Mouse (Mus musculus) B cell, adult 2 months (primary cell): ENCODE data around the gene Gmppb.

Experiments used
- DNase-seq, 2 experiments: peaks; one replicate each; pipeline ENCODE4 v3.0.0; 2022

Gene Gmppb

GRCm38 (mm10) chr9:108051184-108051930 lies 2.3 kb downstream of the Gmppb start:
- no peak for DNase-seq

GRCm38 (mm10) chr9:108051931-108052220 lies 2.8 kb downstream of the Gmppb start:
- DNase-seq: no peak

- no peak for DNase-seq
Observed at GRCm38 (mm10) chr9:108052411-108052810, 3.4 kb downstream of the Gmppb start.

- DNase-seq: peak; percentile 96 to 98
Observed at GRCm38 (mm10) chr9:108052885-108053664, 4.0 kb downstream of the Gmppb start, which contains the start of gene Amigo3. Gene Amigo3 (plus strand): TSS chr9:108053159.

- DNase-seq: no peak
Observed at GRCm38 (mm10) chr9:108053665-108054225, 4.7 kb downstream of the Gmppb start.

GRCm38 (mm10) chr9:108054331-108055040 lies 5.4 kb downstream of the Gmppb start:
- DNase-seq: no peak

- no peak for DNase-seq
Observed at GRCm38 (mm10) chr9:108055061-108055460, 6.0 kb downstream of the Gmppb start.

- DNase-seq: no peak
Observed at GRCm38 (mm10) chr9:108055661-108056237, 6.7 kb downstream of the Gmppb start.

GRCm38 (mm10) chr9:108056361-108057261 lies 7.6 kb downstream of the Gmppb start:
- no peak for DNase-seq

GRCm38 (mm10) chr9:108057262-108057562 lies 8.2 kb downstream of the Gmppb start:
- DNase-seq: no peak

GRCm38 (mm10) chr9:108058291-108058690 lies 9.2 kb downstream of the Gmppb start:
- DNase-seq: no peak

GRCm38 (mm10) chr9:108062142-108062541 lies 13.1 kb downstream of the Gmppb start:
- DNase-seq: no peak

- DNase-seq: no peak
Observed at GRCm38 (mm10) chr9:108063361-108063760, 14.3 kb downstream of the Gmppb start.

GRCm38 (mm10) chr9:108065491-108066011 lies 16.5 kb downstream of the Gmppb start:
- peak; percentile 59 to 69 for DNase-seq

GRCm38 (mm10) chr9:108067199-108067598 lies 18.2 kb downstream of the Gmppb start:
- DNase-seq: no peak

- peak; percentile 88 for DNase-seq
Observed at GRCm38 (mm10) chr9:108067900-108068299, 18.9 kb downstream of the Gmppb start.

GRCm38 (mm10) chr9:108069007-108069406 lies 20.0 kb downstream of the Gmppb start:
- no peak for DNase-seq

- no peak for DNase-seq
Observed at GRCm38 (mm10) chr9:108069529-108069928, 20.5 kb downstream of the Gmppb start.

GRCm38 (mm10) chr9:108071801-108072200 lies 22.8 kb downstream of the Gmppb start:
- DNase-seq: no peak

- no peak for DNase-seq
Observed at GRCm38 (mm10) chr9:108072481-108072924, 23.5 kb downstream of the Gmppb start.

GRCm38 (mm10) chr9:108073141-108073930 lies 24.3 kb downstream of the Gmppb start:
- DNase-seq: no peak
